Mouse (Mus musculus): Measurements from ENCODE around the gene Xntrpc. TPM values are rescaled to one million over a fixed set of nuclear protein-coding genes. Genes with fewer than 3 reads are reported as not detected.

Xntrpc gene
- polyA plus RNA-seq, 1 experiment from 2014 or later = 0.71 TPM

- H3K36me3 ChIP-seq (ENCODE audit: control insufficient read depth, insufficient read depth, low read length) = no peaks in the 10 kb centered on the region; the same call in 1 of the 2 replicates
- ATAC-seq (replicated peaks; ENCODE audit: low FRiP score) (peak; percentile 6; the same call in 1 of the 2 replicates), DNase-seq (ENCODE audit: low spot score) (no peak)
- H3K9me3 ChIP-seq (ENCODE audit: control insufficient read depth, low read length) = no peaks in the 10 kb centered on the region
- no peaks in the 10 kb centered on the region for H3K27me3 ChIP-seq (replicated peaks; ENCODE audit: control insufficient read depth, insufficient read depth, low read length)
- peak overlapping the region; percentile 70 for H3K4me3 ChIP-seq (ENCODE audit: low read depth, low read length)
- WGBS = 1% methylated on average over 9 of the region's 9 CpGs
- peak overlapping the region; percentile 70 for H3K9ac ChIP-seq (ENCODE audit: low read depth, low read length)
- H3K4me1 ChIP-seq (replicated peaks; ENCODE audit: control insufficient read depth, insufficient read depth, low read length) = peaks cover 15% of the 10 kb centered on the region
- H3K27ac ChIP-seq (ENCODE audit: low read depth, low read length) = peak overlapping the region; percentile 16; the same call in 1 of the 2 replicates
- H3K4me2 ChIP-seq = peak overlapping the region; percentile 78
Measured at GRCm38 (mm10) chr7:102064655-102065045, 863 bp upstream of the Xntrpc start.

DNA sequence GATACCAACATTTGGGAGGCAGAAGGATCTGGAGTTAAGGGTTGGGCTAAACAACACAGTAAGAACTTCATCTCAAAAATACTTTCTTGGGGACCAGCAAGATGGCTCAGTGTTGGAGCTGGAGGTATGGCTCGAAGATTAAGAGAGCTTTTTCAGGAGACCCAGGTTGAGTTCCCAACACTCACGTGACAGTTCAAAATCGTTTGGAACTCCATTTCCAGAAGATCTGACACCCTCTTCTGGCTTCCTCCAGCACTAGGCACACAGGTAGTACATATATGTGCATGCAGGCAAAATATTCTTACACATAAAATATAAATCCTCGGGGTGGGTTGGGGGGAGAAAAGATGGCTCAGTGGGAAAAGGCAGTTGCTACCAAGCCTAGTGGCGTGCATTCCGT is 850 bp downstream of the Xntrpc start:
- H3K9me3 ChIP-seq (ENCODE audit: control insufficient read depth, low read length) = no peaks in the 10 kb centered on the region
- 69% methylated on average over 6 of the region's 6 CpGs for WGBS
- H3K27ac ChIP-seq (ENCODE audit: low read depth, low read length) = no peak overlapping the region
- ATAC-seq (replicated peaks; ENCODE audit: low FRiP score) (no peak), DNase-seq (ENCODE audit: low spot score) (no peak)
- peak overlapping the region; percentile 70 for H3K4me3 ChIP-seq (ENCODE audit: low read depth, low read length)
- H3K4me2 ChIP-seq = peak overlapping the region; percentile 78
- H3K36me3 ChIP-seq (ENCODE audit: control insufficient read depth, insufficient read depth, low read length) = no peaks in the 10 kb centered on the region; the same call in 1 of the 2 replicates
- H3K9ac ChIP-seq (ENCODE audit: low read depth, low read length) = peak overlapping the region; percentile 70
- no peaks in the 10 kb centered on the region for H3K27me3 ChIP-seq (replicated peaks; ENCODE audit: control insufficient read depth, insufficient read depth, low read length)
- peaks cover 13% of the 10 kb centered on the region for H3K4me1 ChIP-seq (replicated peaks; ENCODE audit: control insufficient read depth, insufficient read depth, low read length)

GRCm38 (mm10) chr7:102076714-102077296 is 11.3 kb downstream of the Xntrpc start:
- H3K9me3 ChIP-seq (ENCODE audit: control insufficient read depth, low read length) = no peaks in the 10 kb centered on the region
- ATAC-seq (replicated peaks; ENCODE audit: low FRiP score) (peak; percentile 29), DNase-seq (ENCODE audit: low spot score) (peak; percentile 31)
- no peak overlapping the region for H3K4me3 ChIP-seq (ENCODE audit: low read depth, low read length)
- no peak overlapping the region for H3K27ac ChIP-seq (ENCODE audit: low read depth, low read length)
- peaks cover 45% of the 10 kb centered on the region for H3K36me3 ChIP-seq (ENCODE audit: control insufficient read depth, insufficient read depth, low read length)
- 75% methylated on average over 7 of the region's 7 CpGs for WGBS
- H3K9ac ChIP-seq (ENCODE audit: low read depth, low read length) = no peak overlapping the region
- no peak overlapping the region for H3K4me2 ChIP-seq
- H3K4me1 ChIP-seq (replicated peaks; ENCODE audit: control insufficient read depth, insufficient read depth, low read length) = no peaks in the 10 kb centered on the region
- no peaks in the 10 kb centered on the region for H3K27me3 ChIP-seq (replicated peaks; ENCODE audit: control insufficient read depth, insufficient read depth, low read length)

GRCm38 (mm10) chr7:102078517-102078916 is 13.0 kb downstream of the Xntrpc start:
- no peak overlapping the region for H3K9ac ChIP-seq (ENCODE audit: low read depth, low read length)
- no peak overlapping the region for H3K4me2 ChIP-seq
- H3K27ac ChIP-seq (ENCODE audit: low read depth, low read length) = no peak overlapping the region
- DNase-seq (ENCODE audit: low spot score) (no peak), ATAC-seq (replicated peaks; ENCODE audit: low FRiP score) (no peak)
- H3K36me3 ChIP-seq (ENCODE audit: control insufficient read depth, insufficient read depth, low read length) = peaks cover 43% of the 10 kb centered on the region
- no peaks in the 10 kb centered on the region for H3K4me1 ChIP-seq (replicated peaks; ENCODE audit: control insufficient read depth, insufficient read depth, low read length)
- no peaks in the 10 kb centered on the region for H3K27me3 ChIP-seq (replicated peaks; ENCODE audit: control insufficient read depth, insufficient read depth, low read length)
- H3K9me3 ChIP-seq (ENCODE audit: control insufficient read depth, low read length) = no peaks in the 10 kb centered on the region
- H3K4me3 ChIP-seq (ENCODE audit: low read depth, low read length) = no peak overlapping the region
- 81% methylated on average over 7 of the region's 7 CpGs for WGBS

DNA sequence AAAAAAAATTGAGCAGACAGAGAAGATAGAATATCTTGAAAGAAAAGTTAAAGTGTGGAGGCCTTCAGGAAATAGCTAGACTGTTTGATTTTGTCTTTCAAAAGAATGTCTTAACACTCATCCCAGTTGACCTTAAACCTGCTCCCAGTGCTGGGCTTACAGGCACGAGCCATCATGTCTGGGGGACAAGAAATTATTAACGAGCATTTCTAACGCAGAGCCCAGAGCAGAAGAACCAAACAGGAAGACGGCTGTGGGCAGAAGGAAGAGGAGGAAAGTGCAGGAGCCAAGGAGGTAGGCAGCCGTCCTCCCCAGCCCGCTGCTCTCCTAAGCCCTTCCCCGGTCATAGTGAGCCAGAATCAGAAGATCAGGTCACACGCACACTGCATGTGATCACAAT is 14.8 kb downstream of the Xntrpc start:
- Histone ChIP-seq H3K27me3 (replicated peaks; ENCODE audit: control insufficient read depth, insufficient read depth, low read length) (no peaks in the 10 kb centered on the region), H3K36me3 (ENCODE audit: control insufficient read depth, insufficient read depth, low read length) (peaks cover 44% of the 10 kb centered on the region), H3K4me2 (no peak overlapping the region), H3K27ac (ENCODE audit: low read depth, low read length) (no peak overlapping the region), H3K9me3 (ENCODE audit: control insufficient read depth, low read length) (no peaks in the 10 kb centered on the region), H3K9ac (ENCODE audit: low read depth, low read length) (no peak overlapping the region), H3K4me3 (ENCODE audit: low read depth, low read length) (no peak overlapping the region), H3K4me1 (replicated peaks; ENCODE audit: control insufficient read depth, insufficient read depth, low read length) (no peaks in the 10 kb centered on the region)
- 92% methylated on average over 8 of the region's 8 CpGs for WGBS
- ATAC-seq (replicated peaks; ENCODE audit: low FRiP score) = no peak
- no peak for DNase-seq (ENCODE audit: low spot score)

- Histone ChIP-seq H3K27ac (ENCODE audit: low read depth, low read length) (no peak overlapping the region), H3K4me3 (ENCODE audit: low read depth, low read length) (no peak overlapping the region), H3K27me3 (replicated peaks; ENCODE audit: control insufficient read depth, insufficient read depth, low read length) (no peaks in the 10 kb centered on the region), H3K9me3 (ENCODE audit: control insufficient read depth, low read length) (no peaks in the 10 kb centered on the region), H3K4me1 (replicated peaks; ENCODE audit: control insufficient read depth, insufficient read depth, low read length) (no peaks in the 10 kb centered on the region), H3K4me2 (no peak overlapping the region), H3K36me3 (ENCODE audit: control insufficient read depth, insufficient read depth, low read length) (peaks cover 37% of the 10 kb centered on the region), H3K9ac (ENCODE audit: low read depth, low read length) (no peak overlapping the region)
- WGBS = 92% methylated on average over 5 of the region's 5 CpGs
- DNase-seq (ENCODE audit: low spot score) (no peak), ATAC-seq (replicated peaks; ENCODE audit: low FRiP score) (no peak)
Measured at GRCm38 (mm10) chr7:102081784-102082183, 16.3 kb downstream of the Xntrpc start.

DNA sequence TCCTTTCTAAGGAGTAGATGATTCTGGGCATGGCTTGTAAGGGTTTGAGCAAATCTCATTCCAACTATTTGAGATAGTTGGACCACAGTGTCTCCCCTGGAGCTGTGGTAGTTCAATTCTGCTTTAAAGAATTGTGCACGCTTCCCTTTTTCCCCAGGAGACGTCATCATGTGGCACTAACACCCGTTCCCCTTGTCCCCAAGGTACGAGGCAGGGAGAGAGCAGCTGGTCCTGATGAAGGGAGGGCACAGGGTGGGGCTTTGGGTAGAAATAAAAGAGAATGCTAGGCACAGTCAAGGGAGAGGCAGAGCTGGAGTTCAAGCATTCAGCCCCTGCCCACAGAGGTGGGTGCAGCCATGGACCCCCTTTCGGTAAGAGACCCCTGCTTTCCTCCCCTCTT is 17.3 kb downstream of the Xntrpc start, which contains the start of gene Trpc2:
Gene Trpc2 (plus strand): TSS at position 301 of the 400 bp plus-strand sequence.
- H3K9ac ChIP-seq (ENCODE audit: low read depth, low read length) = no peak within 1 kb of the TSS
- no peak within 1 kb of the TSS for H3K4me2 ChIP-seq
- H3K27me3 ChIP-seq (replicated peaks; ENCODE audit: control insufficient read depth, insufficient read depth, low read length) = no peaks in the 10 kb centered on the region
- H3K9me3 ChIP-seq (ENCODE audit: control insufficient read depth, low read length) = no peaks in the 10 kb centered on the region
- H3K36me3 ChIP-seq (ENCODE audit: control insufficient read depth, insufficient read depth, low read length) = peaks cover 33% of the 10 kb centered on the region
- ATAC-seq (replicated peaks; ENCODE audit: low FRiP score) = no peak
- H3K4me3 ChIP-seq (ENCODE audit: low read depth, low read length) = no peak within 1 kb of the TSS
- no peak for DNase-seq (ENCODE audit: low spot score)
- H3K4me1 ChIP-seq (replicated peaks; ENCODE audit: control insufficient read depth, insufficient read depth, low read length) = no peaks in the 10 kb centered on the region
- no peak within 1 kb of the TSS for H3K27ac ChIP-seq (ENCODE audit: low read depth, low read length)
- WGBS = 83% methylated on average over 5 of the region's 5 CpGs

DNA sequence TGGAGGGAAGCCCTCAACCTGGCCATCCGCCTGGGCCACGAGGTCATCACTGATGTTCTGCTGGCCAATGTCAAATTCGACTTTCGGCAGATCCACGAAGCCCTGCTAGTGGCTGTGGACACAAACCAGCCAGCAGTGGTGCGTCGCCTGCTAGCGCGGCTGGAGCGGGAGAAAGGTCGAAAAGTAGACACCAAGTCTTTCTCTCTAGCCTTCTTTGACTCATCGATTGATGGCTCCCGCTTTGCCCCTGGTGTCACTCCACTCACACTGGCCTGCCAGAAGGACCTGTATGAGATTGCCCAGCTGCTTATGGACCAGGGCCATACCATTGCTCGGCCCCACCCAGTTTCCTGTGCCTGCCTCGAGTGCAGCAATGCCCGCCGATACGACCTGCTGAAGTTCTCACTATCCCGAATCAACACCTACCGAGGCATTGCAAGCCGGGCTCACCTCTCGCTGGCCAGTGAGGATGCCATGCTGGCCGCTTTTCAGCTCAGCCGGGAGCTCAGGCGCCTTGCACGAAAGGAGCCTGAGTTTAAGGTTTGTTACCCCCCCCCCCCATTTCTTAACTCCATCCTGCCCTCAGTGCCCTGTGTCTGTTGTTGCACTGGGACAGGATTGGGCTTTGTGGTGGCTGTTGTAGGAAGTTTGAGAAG is 18.7 kb downstream of the Xntrpc start:
- Histone ChIP-seq H3K9ac (ENCODE audit: low read depth, low read length) (no peak overlapping the region), H3K27ac (ENCODE audit: low read depth, low read length) (no peak overlapping the region), H3K36me3 (ENCODE audit: control insufficient read depth, insufficient read depth, low read length) (peaks cover 26% of the 10 kb centered on the region), H3K4me3 (ENCODE audit: low read depth, low read length) (no peak overlapping the region), H3K9me3 (ENCODE audit: control insufficient read depth, low read length) (no peaks in the 10 kb centered on the region), H3K27me3 (replicated peaks; ENCODE audit: control insufficient read depth, insufficient read depth, low read length) (no peaks in the 10 kb centered on the region), H3K4me2 (no peak overlapping the region), H3K4me1 (replicated peaks; ENCODE audit: control insufficient read depth, insufficient read depth, low read length) (no peaks in the 10 kb centered on the region)
- ATAC-seq (replicated peaks; ENCODE audit: low FRiP score) (no peak), DNase-seq (ENCODE audit: low spot score) (no peak)
- 86% methylated on average over 26 of the region's 26 CpGs for WGBS

- Histone ChIP-seq H3K9me3 (ENCODE audit: control insufficient read depth, low read length) (no peaks in the 10 kb centered on the region), H3K9ac (ENCODE audit: low read depth, low read length) (no peak overlapping the region), H3K4me2 (no peak overlapping the region), H3K27me3 (replicated peaks; ENCODE audit: control insufficient read depth, insufficient read depth, low read length) (no peaks in the 10 kb centered on the region), H3K4me3 (ENCODE audit: low read depth, low read length) (no peak overlapping the region), H3K27ac (ENCODE audit: low read depth, low read length) (no peak overlapping the region), H3K36me3 (ENCODE audit: control insufficient read depth, insufficient read depth, low read length) (peaks cover 4% of the 10 kb centered on the region), H3K4me1 (replicated peaks; ENCODE audit: control insufficient read depth, insufficient read depth, low read length) (no peaks in the 10 kb centered on the region)
- DNase-seq (ENCODE audit: low spot score) (no peak), ATAC-seq (replicated peaks; ENCODE audit: low FRiP score) (no peak)
- whole genome bisulfite sequencing = 84% methylated on average over 4 of the region's 4 CpGs
Measured at GRCm38 (mm10) chr7:102087336-102087735, 21.8 kb downstream of the Xntrpc start.

All from liver, embryonic 11.5 days (tissue).